Mouse (Mus musculus): ENCODE results near the gene S100a5.

GRCm38 (mm10) chr3:90589390-90589789 is 18.9 kb upstream of the S100a5 start:
- TF ChIP-seq CTCF (IDR thresholded peaks at IDR 0.05; ENCODE audit: control insufficient read depth, insufficient read depth, insufficient read length): no peak
- TF ChIP-seq CEBPB (IDR thresholded peaks at IDR 0.05; ENCODE audit: low read depth): no peak
- TF ChIP-seq MAX (IDR thresholded peaks at IDR 0.05): no peak
- no peak for TF ChIP-seq FOSL1 (IDR thresholded peaks at IDR 0.05; ENCODE audit: insufficient read depth, low read length, poor library complexity, severe bottlenecking)
- TF ChIP-seq MYOG (IDR thresholded peaks at IDR 0.05; ENCODE audit: control insufficient read depth, extremely low read depth, insufficient read length): no peak
- peak; percentile 85 for TF ChIP-seq MYOD1 (IDR thresholded peaks at IDR 0.05; ENCODE audit: control insufficient read depth, insufficient read length, low read depth)
